Mouse (Mus musculus): ENCODE measurements at regions not wholly inside any gene's neighbourhood (a gene's known extent, or its start where the extent isn't known, plus 50 kb on each side); places are given as distances from the start of the nearest gene placed in this dataset.

- no peak for DNase-seq (ENCODE audit: extremely low spot score in 1 of 2, low spot score in 1 of 2)
Observed at GRCm38 (mm10) chr1:89207306-89207705, 137.1 kb downstream of the Sh3bp4 start.

GRCm38 (mm10) chr1:89211116-89211515 is 140.9 kb downstream of the Sh3bp4 start:
- no peak for DNase-seq (ENCODE audit: extremely low spot score in 1 of 2, low spot score in 1 of 2)

DNA sequence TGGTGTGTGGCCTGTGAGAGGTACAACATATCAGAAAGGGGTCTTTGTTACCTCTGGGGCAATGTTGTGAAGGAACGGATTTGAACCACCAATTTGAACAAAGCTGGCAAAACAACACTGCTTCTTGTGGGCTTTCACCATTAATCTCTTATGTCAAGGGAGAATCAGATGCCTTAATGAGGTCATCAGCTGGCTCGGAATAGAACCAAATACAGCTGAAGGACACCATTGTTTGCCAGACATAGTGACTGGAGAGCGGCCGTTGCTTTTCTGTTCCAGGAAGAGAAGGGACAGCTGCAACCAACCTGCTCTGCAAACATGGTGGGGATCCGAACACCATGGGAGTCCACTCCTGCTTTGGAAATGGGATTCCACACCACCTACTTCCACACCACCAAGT is 158.2 kb downstream of the Sh3bp4 start:
- no peak for DNase-seq (ENCODE audit: extremely low spot score in 1 of 2, low spot score in 1 of 2)

GRCm38 (mm10) chr1:89231756-89232155 is 161.5 kb downstream of the Sh3bp4 start:
- DNase-seq (ENCODE audit: extremely low spot score in 1 of 2, low spot score in 1 of 2), result no peak

GRCm38 (mm10) chr1:89232391-89232790 is 162.2 kb downstream of the Sh3bp4 start:
- no peak for DNase-seq (ENCODE audit: extremely low spot score in 1 of 2, low spot score in 1 of 2)

- no peak for DNase-seq (ENCODE audit: extremely low spot score in 1 of 2, low spot score in 1 of 2)
Observed at GRCm38 (mm10) chr1:89234895-89235294, 164.7 kb downstream of the Sh3bp4 start.

DNA sequence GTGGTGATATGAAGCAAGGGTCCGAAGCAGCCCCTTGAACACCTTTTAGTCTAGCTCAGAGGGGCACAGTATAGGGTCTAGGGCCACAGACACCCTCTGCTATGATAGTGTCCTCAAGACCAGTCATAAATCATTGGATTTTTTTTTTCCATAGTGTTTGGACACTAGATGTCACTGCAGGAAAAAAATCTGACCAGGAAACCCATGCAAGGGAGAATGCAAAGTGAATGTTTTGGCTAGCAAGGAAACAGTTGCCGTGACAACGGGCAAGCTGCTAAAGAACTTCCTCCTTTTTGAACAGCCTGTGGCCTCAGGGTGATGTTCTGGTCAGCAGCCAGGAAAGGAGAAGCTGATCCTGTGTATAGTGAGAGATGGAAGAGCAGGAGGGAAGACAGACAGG is 165.1 kb downstream of the Sh3bp4 start:
- DNase-seq (ENCODE audit: extremely low spot score in 1 of 2, low spot score in 1 of 2), result peak; percentile 40 to 55

DNA sequence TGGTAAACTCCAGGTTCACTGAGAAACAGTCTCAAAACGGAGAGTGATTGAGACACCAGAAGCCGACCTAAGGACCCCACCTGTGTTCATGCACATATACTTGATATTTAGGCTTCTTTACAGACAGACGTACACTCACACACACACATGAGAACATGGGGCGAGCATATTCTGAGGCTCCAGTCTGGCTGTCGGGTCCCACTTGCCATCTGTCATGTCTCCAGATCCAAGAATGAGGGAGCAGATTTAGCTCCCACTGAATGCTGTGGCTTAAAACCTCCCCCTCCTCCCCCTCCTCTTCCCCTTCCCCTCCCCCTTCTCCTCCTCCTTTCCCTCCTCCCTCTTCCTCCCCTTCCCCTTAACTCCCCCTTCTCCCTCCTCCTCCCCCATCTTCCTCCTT is 167.5 kb downstream of the Sh3bp4 start:
- DNase-seq (ENCODE audit: extremely low spot score in 1 of 2, low spot score in 1 of 2), result no peak

DNA sequence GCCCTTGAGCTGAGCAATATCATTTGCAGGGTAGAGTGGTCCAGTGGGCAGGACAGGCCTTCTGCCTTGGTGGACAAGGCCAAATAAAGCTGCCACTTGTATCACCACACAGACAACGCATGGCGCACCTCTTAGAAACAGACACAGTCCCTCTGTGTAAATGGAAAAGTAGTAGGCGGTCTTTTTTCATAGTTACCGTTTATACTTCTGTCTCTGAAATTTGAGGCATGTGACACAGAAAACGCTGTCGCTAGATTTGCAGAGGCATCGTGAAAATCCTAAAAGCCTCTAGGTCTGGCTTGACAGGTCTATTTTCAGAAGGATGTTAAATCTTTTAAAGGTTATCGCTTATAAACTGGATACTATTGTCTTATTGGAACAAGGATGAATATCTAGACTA is 174.4 kb downstream of the Sh3bp4 start:
- DNase-seq (ENCODE audit: extremely low spot score in 1 of 2, low spot score in 1 of 2), result no peak

GRCm38 (mm10) chr1:89245202-89246003 is 175.2 kb downstream of the Sh3bp4 start:
- DNase-seq (ENCODE audit: extremely low spot score in 1 of 2, low spot score in 1 of 2), result no peak

DNA sequence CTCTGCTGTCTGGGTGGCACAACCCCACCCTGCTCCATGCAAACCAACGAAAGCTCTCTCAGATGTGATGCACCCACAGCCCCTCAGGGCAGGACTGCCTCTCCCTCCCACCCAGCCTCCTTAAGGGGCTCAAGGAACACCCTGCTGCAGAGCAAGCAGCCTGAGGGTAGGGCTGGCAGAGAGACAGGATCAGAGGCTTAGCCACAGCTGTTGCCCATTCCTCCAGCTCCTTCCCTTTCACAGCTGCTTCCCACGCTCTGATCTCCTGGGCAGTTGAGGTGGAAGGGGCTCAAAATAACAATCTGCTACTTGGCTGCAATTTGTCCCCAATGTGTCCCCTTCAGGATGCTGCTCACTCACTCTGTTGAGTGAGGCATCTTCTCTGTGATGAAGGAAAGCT is 181.5 kb downstream of the Sh3bp4 start:
- no peak for DNase-seq (ENCODE audit: extremely low spot score in 1 of 2, low spot score in 1 of 2)

DNA sequence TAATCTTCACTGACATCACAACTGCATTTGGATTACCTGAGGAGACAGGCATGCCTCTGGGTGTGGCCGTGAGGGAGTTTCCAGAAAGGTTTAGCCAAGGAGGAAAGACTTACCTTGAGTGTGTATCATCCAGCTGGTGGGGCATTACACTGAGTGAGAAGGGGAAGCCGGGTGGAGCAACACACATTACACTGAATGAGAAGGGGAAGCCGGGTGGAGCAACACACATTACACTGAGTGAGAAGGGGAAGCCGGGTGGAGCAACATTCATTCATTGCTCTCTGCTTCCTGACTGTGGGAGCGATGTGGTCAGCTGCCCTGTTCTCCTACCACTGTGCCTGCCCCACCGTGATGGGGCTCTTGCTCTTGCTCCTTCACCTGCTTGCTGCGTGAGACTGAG is 182.3 kb downstream of the Sh3bp4 start:
- DNase-seq (ENCODE audit: extremely low spot score in 1 of 2, low spot score in 1 of 2), result no peak

- DNase-seq (ENCODE audit: extremely low spot score in 1 of 2, low spot score in 1 of 2), result no peak
Observed at GRCm38 (mm10) chr1:89257945-89258344, 187.7 kb downstream of the Sh3bp4 start.

- DNase-seq (ENCODE audit: extremely low spot score in 1 of 2, low spot score in 1 of 2), result no peak
Observed at GRCm38 (mm10) chr1:89265771-89266170, 188.8 kb upstream of the Agap1 start.

DNA sequence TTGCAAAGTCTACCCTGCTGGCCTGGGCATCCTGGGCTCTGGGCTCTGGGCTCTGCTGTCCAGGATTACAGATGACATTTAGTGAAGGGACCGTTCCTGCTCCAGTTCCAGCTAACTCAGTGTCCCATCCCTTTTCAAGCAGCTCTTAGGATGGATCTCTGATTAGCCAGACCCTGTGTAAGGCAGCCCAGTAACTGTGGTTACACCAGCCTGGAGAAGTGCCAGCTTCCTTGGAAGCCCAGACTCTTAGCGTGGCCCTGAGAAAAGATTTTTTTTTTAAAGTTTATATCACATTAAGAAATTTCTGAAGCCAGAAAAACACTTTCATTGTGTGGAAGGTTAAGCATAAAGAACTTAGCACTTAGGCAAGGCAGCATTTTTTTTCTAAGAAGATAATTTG is 185.8 kb upstream of the Agap1 start:
- DNase-seq (ENCODE audit: extremely low spot score in 1 of 2, low spot score in 1 of 2), result no peak

- DNase-seq (ENCODE audit: extremely low spot score in 1 of 2, low spot score in 1 of 2), result peak in 1 of 2 experiments; percentile 4
Observed at GRCm38 (mm10) chr1:89271743-89272142, 182.9 kb upstream of the Agap1 start.

- peak in 1 of 2 experiments; percentile 2 for DNase-seq (ENCODE audit: extremely low spot score in 1 of 2, low spot score in 1 of 2)
Observed at GRCm38 (mm10) chr1:89273021-89273420, 181.6 kb upstream of the Agap1 start.

- DNase-seq (ENCODE audit: extremely low spot score in 1 of 2, low spot score in 1 of 2), result peak in 1 of 2 experiments; percentile 5
Observed at GRCm38 (mm10) chr1:89273786-89274362, 180.7 kb upstream of the Agap1 start.

DNA sequence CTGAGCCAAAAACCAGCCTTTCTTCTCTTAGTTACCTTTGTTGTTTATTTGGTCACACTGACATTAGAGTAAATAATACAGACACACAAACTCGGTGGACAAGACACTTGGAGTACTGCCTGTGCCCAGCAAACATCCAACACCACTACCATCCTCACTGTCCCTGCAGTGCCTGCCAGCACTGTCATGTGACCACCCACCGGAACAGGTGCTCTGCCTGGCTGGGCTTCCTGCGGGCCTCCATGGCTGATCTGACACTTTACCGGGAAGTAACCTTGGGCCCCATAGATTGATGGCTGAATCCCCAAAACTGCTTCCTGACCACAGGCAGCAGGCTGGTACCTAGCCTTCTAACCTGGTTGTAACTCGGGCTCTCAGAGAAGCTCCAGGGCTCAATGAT is 175.2 kb upstream of the Agap1 start:
- DNase-seq (ENCODE audit: extremely low spot score in 1 of 2, low spot score in 1 of 2), result no peak

DNA sequence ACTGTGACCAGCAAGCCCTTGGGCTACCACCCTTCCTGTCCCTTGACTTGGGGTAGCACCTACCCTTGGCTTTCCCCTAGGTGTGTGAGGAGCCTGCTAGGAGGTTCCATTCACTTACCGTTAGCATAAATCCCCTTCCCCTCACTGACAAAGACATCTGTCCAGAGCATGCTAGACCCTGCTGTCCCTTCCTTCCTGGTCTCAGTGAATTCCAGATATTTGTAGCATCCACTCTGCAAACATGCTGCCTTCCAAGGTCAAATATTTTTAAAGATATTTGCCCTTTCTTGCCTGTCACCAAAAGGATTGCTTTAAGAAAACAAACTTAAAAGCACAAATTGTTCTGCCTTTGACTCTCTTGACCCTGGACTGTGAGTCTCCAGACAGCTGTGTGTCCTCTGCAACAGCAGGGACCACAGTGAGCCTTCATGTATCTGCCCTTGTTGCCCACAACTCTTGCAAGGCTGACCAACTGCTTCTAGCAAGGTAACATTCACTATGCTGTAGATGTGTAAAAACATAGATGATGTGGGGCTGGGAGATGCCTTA is 173.4 kb upstream of the Agap1 start:
- no peak for DNase-seq (ENCODE audit: extremely low spot score in 1 of 2, low spot score in 1 of 2)

GRCm38 (mm10) chr1:89285041-89285440 is 169.6 kb upstream of the Agap1 start:
- no peak for DNase-seq (ENCODE audit: extremely low spot score in 1 of 2, low spot score in 1 of 2)

Data from layer of hippocampus, postnatal 25 days (tissue).